Mouse (Mus musculus): ENCODE data around the gene H60b.
"Not testable (repeated sequence)": the region's sequence is repeated elsewhere in the genome, so short reads cannot be mapped to it uniquely, and the experiment has no call there.

Gene H60b

GRCm38 (mm10) chr10:22278468-22278867 lies 120.1 kb downstream of the H60b start:
- not testable (repeated sequence) for DNase-seq

GRCm38 (mm10) chr10:22282816-22283215 lies 124.4 kb downstream of the H60b start:
- DNase-seq = no peak

GRCm38 (mm10) chr10:22295676-22296075 lies 137.3 kb downstream of the H60b start:
- DNase-seq = no peak

GRCm38 (mm10) chr10:22297033-22297762 lies 138.8 kb downstream of the H60b start:
- DNase-seq = no peak

GRCm38 (mm10) chr10:22297766-22298461 lies 139.5 kb downstream of the H60b start:
- DNase-seq = no peak

- no peak for DNase-seq
Observed at GRCm38 (mm10) chr10:22299324-22299723, 140.9 kb downstream of the H60b start.

GRCm38 (mm10) chr10:22301641-22302040 lies 143.3 kb downstream of the H60b start:
- no peak for DNase-seq

GRCm38 (mm10) chr10:22302344-22303057 lies 144.1 kb downstream of the H60b start:
- DNase-seq = no peak

GRCm38 (mm10) chr10:22303736-22304135 lies 145.3 kb downstream of the H60b start:
- no peak for DNase-seq

GRCm38 (mm10) chr10:22305801-22306200 lies 147.4 kb downstream of the H60b start:
- no peak for DNase-seq

- no peak for DNase-seq
Observed at GRCm38 (mm10) chr10:22306452-22306851, 148.1 kb downstream of the H60b start.

GRCm38 (mm10) chr10:22308221-22308620 lies 149.8 kb downstream of the H60b start:
- DNase-seq = no peak

- DNase-seq = no peak
Observed at GRCm38 (mm10) chr10:22322858-22323257, 164.5 kb downstream of the H60b start.

Data from lung, postnatal 14 days (tissue).